Mouse (Mus musculus) C2C12 (cell line): ENCODE results near the gene Phlda2.

ENCODE experiments used
- CTCF ChIP-seq: IDR thresholded peaks from one replicate; pipeline ENCODE4 v1.5.1; 2011; ENCODE audit not compliant: control insufficient read depth, insufficient read depth, insufficient read length
- FOSL1 ChIP-seq: IDR thresholded peaks from one replicate; pipeline ENCODE4 v1.8.0; 2011; ENCODE audit warnings: mild to moderate bottlenecking, low read length; ENCODE audit not compliant: poor library complexity, insufficient read depth, severe bottlenecking
- MAX ChIP-seq: IDR thresholded peaks from one replicate; pipeline ENCODE4 v1.6.1; 2011; ENCODE audit warnings: mild to moderate bottlenecking, control low read depth
- MYOD1 ChIP-seq: IDR thresholded peaks from one replicate; pipeline ENCODE4 v1.6.1; 2011; ENCODE audit warnings: low read depth; ENCODE audit not compliant: control insufficient read depth, insufficient read length
- MYOG ChIP-seq: IDR thresholded peaks from one replicate; pipeline ENCODE4 v1.6.1; 2011; ENCODE audit not compliant: control insufficient read depth, insufficient read length; ENCODE audit errors: extremely low read depth
- USF1 ChIP-seq: IDR thresholded peaks from one replicate; pipeline ENCODE4 v1.6.1; 2011; ENCODE audit warnings: low read depth, mild to moderate bottlenecking, control low read depth, moderate library complexity

DNA sequence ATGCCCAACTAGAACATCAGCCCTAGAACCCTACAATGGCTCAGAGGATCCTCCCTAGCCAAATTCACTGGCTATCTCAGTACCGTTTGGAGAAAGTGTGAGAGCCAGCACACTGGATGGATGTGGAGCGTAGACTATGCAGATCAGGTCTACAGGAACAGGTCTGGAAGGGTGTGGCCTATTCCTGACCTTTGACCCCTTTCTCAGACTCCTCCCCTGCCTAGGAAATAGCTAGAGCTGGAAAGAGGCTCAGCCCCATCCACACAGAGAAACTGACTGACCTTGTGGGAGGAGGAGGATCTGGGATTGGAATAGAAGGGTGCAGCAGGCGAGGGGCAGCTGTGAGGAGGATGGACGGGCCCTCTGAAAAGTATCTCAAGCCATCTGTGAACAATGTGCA, 4.4 kb downstream of the Phlda2 start:
- TF ChIP-seq CTCF (no peak), MYOD1 (no peak), USF1 (no peak), MYOG (no peak), FOSL1 (no peak), MAX (no peak)
